Mouse (Mus musculus) small intestine, adult 2 months (tissue): ENCODE measurements around the gene Tmem186.

Experiments
- CTCF ChIP-seq: fragments of 200-500 bp; IDR thresholded peaks from 2 replicates; pipeline ENCODE4 v1.5.1; 2012; ENCODE audit warnings: low read depth, mild to moderate bottlenecking, control low read depth, inconsistent platforms, low read length, moderate library complexity, mixed read lengths; ENCODE audit not compliant: insufficient replicate concordance, insufficient read length; ENCODE audit errors: extremely low read depth
- POLR2A ChIP-seq: fragments of 200-500 bp; IDR thresholded peaks from 2 replicates; pipeline ENCODE4 v1.6.1; 2012; ENCODE audit warnings: low read depth, mild to moderate bottlenecking, control low read depth, inconsistent platforms, low read length, moderate library complexity

DNA sequence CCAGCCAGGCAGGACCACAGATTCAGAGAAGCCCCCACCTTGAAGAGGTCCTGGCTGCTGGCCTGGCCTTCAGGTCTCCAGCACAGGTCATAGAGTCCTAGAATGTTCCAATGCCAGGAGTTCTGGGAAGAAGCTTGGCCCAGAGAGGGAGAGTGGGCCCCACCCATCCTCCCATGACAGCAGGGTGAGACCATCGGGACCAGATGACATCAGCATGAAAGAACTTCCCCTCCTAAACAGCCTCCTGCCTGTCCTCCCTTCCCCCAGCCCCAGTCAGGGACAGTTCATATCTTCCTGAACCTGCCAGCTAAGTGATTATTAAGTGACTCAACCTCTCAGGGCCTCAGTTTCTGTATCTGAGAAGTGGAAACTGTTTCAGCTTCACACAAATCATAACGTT, 28.9 kb upstream of the Tmem186 start:
- TF ChIP-seq CTCF (no peak), POLR2A (no peak)
